Mouse (Mus musculus) liver, embryonic 14.5 days (tissue): ENCODE results near the gene Plpp6. TPM values are rescaled to one million over a fixed set of nuclear protein-coding genes. Genes with fewer than 3 reads are reported as not detected.

Experiments used
- ATAC-seq: fragments of 200-750 bp; cut with Nextera tagmentation; 2 replicates; pipeline ENCODE4 v1.8.0; 2017; ENCODE audit warnings: moderate number of reproducible peaks, mild to moderate bottlenecking, moderate library complexity; ENCODE audit not compliant: insufficient read depth
- DNase-seq, 3 experiments: peaks; one replicate each; pipeline ENCODE4 v3.0.0-alpha.2; 2012 to 2013; ENCODE audit warnings: low read depth in 3 of 3, low spot score in 3 of 3
- H3K27ac ChIP-seq: fragments of 300-500 bp; sonication (generic); 2 replicates; pipeline ENCODE4 v1.5.1; 2014; ENCODE audit warnings: moderate library complexity, mild to moderate bottlenecking, control low read depth, inconsistent platforms
- H3K27me3 ChIP-seq: fragments of 300-500 bp; sonication (generic); 2 replicates; pipeline ENCODE4 v1.6.1; 2014; ENCODE audit warnings: mild to moderate bottlenecking, low read length, moderate library complexity; ENCODE audit not compliant: control insufficient read depth, insufficient read depth
- H3K36me3 ChIP-seq: fragments of 300-500 bp; sonication (generic); replicated peaks from 2 replicates; pipeline ENCODE4 v1.6.1; 2014; ENCODE audit warnings: low read depth; ENCODE audit not compliant: control insufficient read depth, insufficient read depth
- H3K4me1 ChIP-seq, 2 experiments: fragments of 200-500 bp in 1 of 2; fragments of 300-500 bp in 1 of 2; sonication (generic) in 1 of 2; replicated peaks; 2 replicates each; pipeline ENCODE4 v1.6.1; 2012 to 2014; ENCODE audit warnings: antibody characterized with exemption in 1 of 2, inconsistent platforms in 1 of 2, low read length in 1 of 2; ENCODE audit not compliant: control insufficient read depth in 2 of 2, insufficient read depth in 2 of 2
- H3K4me2 ChIP-seq: fragments of 300-500 bp; sonication (generic); 2 replicates; pipeline ENCODE4 v1.6.1; 2014; ENCODE audit warnings: low read depth, mild to moderate bottlenecking, control low read depth, moderate library complexity
- H3K4me3 ChIP-seq, 2 experiments: fragments of 200-500 bp in 1 of 2; fragments of 300-500 bp in 1 of 2; sonication (generic) in 1 of 2; 2 replicates each; pipeline ENCODE4 v1.5.1; 2012 to 2014; ENCODE audit warnings: low read depth in 2 of 2, low read length in 2 of 2, mild to moderate bottlenecking in 2 of 2, control low read depth in 1 of 2, inconsistent platforms in 1 of 2, moderate library complexity in 1 of 2; ENCODE audit not compliant: insufficient read depth in 1 of 2
- H3K9ac ChIP-seq: fragments of 300-500 bp; sonication (generic); replicated peaks from 2 replicates; pipeline ENCODE4 v1.6.1; 2014; ENCODE audit warnings: mild to moderate bottlenecking, control low read depth, moderate library complexity
- H3K9me3 ChIP-seq: fragments of 300-500 bp; sonication (generic); 2 replicates; pipeline ENCODE4 v1.6.1; 2016; ENCODE audit warnings: low read length, mixed read lengths; ENCODE audit not compliant: control insufficient read depth
- CTCF ChIP-seq: IDR thresholded peaks from 2 replicates; pipeline ENCODE4 v1.5.1; 2016; ENCODE audit warnings: antibody characterized with exemption, low read depth, control low read depth
- EP300 ChIP-seq: IDR thresholded peaks from 2 replicates; pipeline ENCODE4 v1.6.1; 2016; ENCODE audit warnings: antibody characterized with exemption, low read depth
- WGBS: fragments of 180-500 bp; shearing (Covaris S2); extraction: QIAGEN DNeasy Blood & Tissue Kit; methylation state at CpG from one replicate; pipeline ENCODE4 v1.1.7; 2014; ENCODE audit not compliant: insufficient replicate concordance; 5-methylcytosine and 5-hydroxymethylcytosine counted together
- polyA plus RNA-seq, 2 experiments: library from polyadenylated mRNA; depleted of rRNA in 1 of 2; stranded (reverse) in 1 of 2; unstranded in 1 of 2; fragments of >200 nt; fragmentation: Nextera tagmentation in 1 of 2; extraction: Ambion mirVana in 1 of 2; gene quantifications; 2 replicates each; pipeline versions ENCODE4 v1.2.1 to v1.2.3; 2012 to 2014

Gene Plpp6
- polyA plus RNA-seq, 2 experiments: 1.5 to 2.0 TPM

GRCm38 (mm10) chr19:28970251-28970650, 6.5 kb downstream of the Plpp6 start:
- WGBS: 47% methylated on average over 11 of the region's 11 CpGs
- Histone ChIP-seq H3K4me2 (no peak overlapping the region), H3K9ac (no peak overlapping the region), H3K4me3 (no peak overlapping the region), H3K9me3 (no peaks in the 10 kb centered on the region), H3K27ac (no peak overlapping the region), H3K27me3 (peaks cover 7% of the 10 kb centered on the region), H3K36me3 (no peaks in the 10 kb centered on the region), H3K4me1 (no peaks in the 10 kb centered on the region)
- TF ChIP-seq EP300: no peak
- no peak for TF ChIP-seq CTCF
- ATAC-seq: no peak
- DNase-seq: no peak

- H3K27me3 ChIP-seq: peaks cover 7% of the 10 kb centered on the region
- H3K4me3 ChIP-seq: no peak overlapping the region
- H3K4me1 ChIP-seq: no peaks in the 10 kb centered on the region
- 18% methylated on average over 35 of the region's 35 CpGs for WGBS
- H3K27ac ChIP-seq: no peak overlapping the region
- H3K9me3 ChIP-seq: no peaks in the 10 kb centered on the region
- no peaks in the 10 kb centered on the region for H3K36me3 ChIP-seq
- peak in 2 of 3 experiments; percentile 13 to 28 for DNase-seq
- TF ChIP-seq CTCF (peak; percentile 91), EP300 (no peak)
- H3K9ac ChIP-seq: no peak overlapping the region
- peak overlapping the region; percentile 37 for H3K4me2 ChIP-seq
- 0 out of 2 replicates have a peak, but pooled peaks have one; percentile 21 for ATAC-seq
These were observed 11.3 kb downstream of the Plpp6 start for GRCm38 (mm10) chr19:28974862-28975611.

- H3K4me1 ChIP-seq: no peaks in the 10 kb centered on the region
- H3K27me3 ChIP-seq: no peaks in the 10 kb centered on the region
- WGBS: 51% methylated on average over 7 of the region's 7 CpGs
- H3K27ac ChIP-seq: no peak overlapping the region
- no peak for TF ChIP-seq EP300
- TF ChIP-seq CTCF: no peak
- no peak overlapping the region for H3K4me2 ChIP-seq
- no peak overlapping the region for H3K9ac ChIP-seq
- DNase-seq: no peak
- ATAC-seq: no peak
- H3K9me3 ChIP-seq: no peaks in the 10 kb centered on the region
- no peak overlapping the region for H3K4me3 ChIP-seq
- H3K36me3 ChIP-seq: no peaks in the 10 kb centered on the region
These were observed 18.9 kb downstream of the Plpp6 start for GRCm38 (mm10) chr19:28982617-28983016.

- no peak overlapping the region for H3K27ac ChIP-seq
- ATAC-seq: no peak
These were observed 25.8 kb downstream of the Plpp6 start for GRCm38 (mm10) chr19:28989515-28989914.

GRCm38 (mm10) chr19:28990194-28990589, 26.4 kb downstream of the Plpp6 start, which contains the start of gene Cdc37l1:
Cdc37l1 (plus strand) TSS chr19:28990352.
- Histone ChIP-seq H3K4me2 (peak within 1 kb of the TSS; percentile 82), H3K27me3 (no peaks in the 10 kb centered on the region), H3K9ac (peak within 1 kb of the TSS; percentile 69), H3K9me3 (no peaks in the 10 kb centered on the region), H3K36me3 (peaks cover 7% of the 10 kb centered on the region), H3K4me3 (peak within 1 kb of the TSS; percentile 74 to 86), H3K27ac (peak within 1 kb of the TSS; percentile 53), H3K4me1 (peaks cover 7 to 15% of the 10 kb centered on the region in 2 experiments)
- WGBS: under 1% methylated on average over 37 of the region's 37 CpGs
- ATAC-seq (peak; percentile 99), DNase-seq (peak; percentile 91 to 93 (median 92))
- TF ChIP-seq EP300 (no peak), CTCF (no peak)

More at GRCm38 (mm10) chr19:28989515-28989914, 25.8 kb downstream of the Plpp6 start:
- peak overlapping the region; percentile 69 to 74 for H3K4me3 ChIP-seq
- H3K9me3 ChIP-seq: no peaks in the 10 kb centered on the region
- peak in 1 of 3 experiments; percentile 4 for DNase-seq
- H3K27me3 ChIP-seq: no peaks in the 10 kb centered on the region
- peak overlapping the region; percentile 82 for H3K4me2 ChIP-seq
- no peak for TF ChIP-seq CTCF
- no peak for TF ChIP-seq EP300
- H3K36me3 ChIP-seq: peaks cover under 1% of the 10 kb centered on the region; the same call in 1 of the 2 replicates
- peaks cover 7 to 15% of the 10 kb centered on the region in 2 experiments for H3K4me1 ChIP-seq
- H3K9ac ChIP-seq: peak overlapping the region; percentile 69
- 49% methylated on average over 8 of the region's 8 CpGs for WGBS
